8 mouse cellular contexts compared by ENCODE assay signal in genomic region chr17:24527723-24528559, GRCm38 (mm10). TPM values are rescaled to one million over a fixed set of nuclear protein-coding genes. Genes with fewer than 3 reads are reported as not detected.
DNase-seq lines count a peak whose midpoint lies in the region; ATAC-seq and TF ChIP-seq lines count a peak whose summit lies in the region.

Gene Traf7, minus strand, starts transcription at chr17:24527938.

- H3K27ac ChIP-seq in CH12.LX (ENCODE audit: insufficient read depth, low read depth) = peak within 1 kb of the TSS; percentile 56; the same call in 1 of the 2 replicates
- peak within 1 kb of the TSS; percentile 70 for H3K27ac ChIP-seq in forebrain, embryonic 11.5 days (ENCODE audit: low read depth, low read length)
- H3K27ac ChIP-seq in heart, embryonic 16.5 days (ENCODE audit: low read length) = peak within 1 kb of the TSS; percentile 85
- H3K27ac ChIP-seq in liver, embryonic 15.5 days (replicated peaks) = peak within 1 kb of the TSS; percentile 84
- H3K27ac ChIP-seq in neural tube, embryonic 12.5 days = no peak within 1 kb of the TSS

- no peak for TF ChIP-seq CTCF in CH12.LX (conservative IDR thresholded peaks at IDR 0.05 in 1 of 2, IDR thresholded peaks at IDR 0.05 in 1 of 2; ENCODE audit: low read depth in 2 of 2, low read length in 2 of 2)

- H3K36me3 ChIP-seq in CH12.LX (replicated peaks in 1 of 2; ENCODE audit: control insufficient read depth in 1 of 2, insufficient read depth in 1 of 2, low read length in 1 of 2) = peaks cover 25 to 56% of the 10 kb centered on the region in 2 experiments
- H3K36me3 ChIP-seq in forebrain, embryonic 11.5 days (ENCODE audit: control insufficient read depth, insufficient read depth, low read length) = no peaks in the 10 kb centered on the region
- H3K36me3 ChIP-seq in heart, embryonic 16.5 days (ENCODE audit: control insufficient read depth, insufficient read depth) = no peaks in the 10 kb centered on the region
- H3K36me3 ChIP-seq in liver, embryonic 15.5 days (replicated peaks) = peaks cover 21% of the 10 kb centered on the region; the same call in 1 of the 2 replicates
- peaks cover 10% of the 10 kb centered on the region for H3K36me3 ChIP-seq in neural tube, embryonic 12.5 days

- no peak for TF ChIP-seq EP300 in CH12.LX (IDR thresholded peaks at IDR 0.05; ENCODE audit: low read length)

- no peaks in the 10 kb centered on the region for H3K9me3 ChIP-seq in CH12.LX (replicated peaks; ENCODE audit: low read length)
- H3K9me3 ChIP-seq in forebrain, embryonic 11.5 days (ENCODE audit: control insufficient read depth, low read length) = no peaks in the 10 kb centered on the region
- no peaks in the 10 kb centered on the region for H3K9me3 ChIP-seq in heart, embryonic 16.5 days (replicated peaks; ENCODE audit: control insufficient read depth, low read length)
- H3K9me3 ChIP-seq in liver, embryonic 15.5 days (replicated peaks) = no peaks in the 10 kb centered on the region
- H3K9me3 ChIP-seq in neural tube, embryonic 12.5 days = no peaks in the 10 kb centered on the region

- TF ChIP-seq POLR2A in CH12.LX (IDR thresholded peaks at IDR 0.05; ENCODE audit: low read depth, low read length) = peak; percentile 100

- under 1% methylated on average over 40 of the region's 40 CpGs for WGBS in forebrain, embryonic 11.5 days
- under 1% methylated on average over 40 of the region's 40 CpGs for WGBS in heart, embryonic 16.5 days
- WGBS in liver, embryonic 15.5 days (ENCODE audit: insufficient replicate concordance) = under 1% methylated on average over 40 of the region's 40 CpGs
- under 1% methylated on average over 40 of the region's 40 CpGs for WGBS in neural tube, embryonic 12.5 days

- peak; percentile 100 for DNase-seq in CH12.LX (ENCODE audit: extremely low read depth)
- peak; percentile 100 for DNase-seq in c-Kit-positive CD71-positive TER-119-negative erythroid progenitor cells, embryonic 14.5 days (ENCODE audit: low read depth)
- peak; percentile 92 for DNase-seq in forebrain, embryonic 11.5 days (ENCODE audit: low spot score)
- DNase-seq in kidney, postnatal 36 days = peak; percentile 95 to 100
- DNase-seq in telencephalon, adult 2 months (ENCODE audit: low read depth, low spot score) = peak; percentile 100

- H3K9ac ChIP-seq in CH12.LX (ENCODE audit: insufficient read depth, low read depth) = peak within 1 kb of the TSS; percentile 98
- peak within 1 kb of the TSS; percentile 90 for H3K9ac ChIP-seq in forebrain, embryonic 11.5 days (ENCODE audit: low read length)
- peak within 1 kb of the TSS; percentile 93 for H3K9ac ChIP-seq in heart, embryonic 16.5 days (ENCODE audit: low read length)
- peak within 1 kb of the TSS; percentile 83 for H3K9ac ChIP-seq in liver, embryonic 15.5 days
- H3K9ac ChIP-seq in neural tube, embryonic 12.5 days = peak within 1 kb of the TSS; percentile 89

- H3K4me2 ChIP-seq in CH12.LX (ENCODE audit: insufficient read depth, low read depth, poor library complexity, severe bottlenecking) = peak within 1 kb of the TSS; percentile 89
- peak within 1 kb of the TSS; percentile 90 for H3K4me2 ChIP-seq in forebrain, embryonic 11.5 days (ENCODE audit: low read depth, low read length, severe bottlenecking)
- H3K4me2 ChIP-seq in heart, embryonic 16.5 days (ENCODE audit: low read depth, low read length) = peak within 1 kb of the TSS; percentile 89
- peak within 1 kb of the TSS; percentile 85 for H3K4me2 ChIP-seq in liver, embryonic 15.5 days
- peak within 1 kb of the TSS; percentile 90 for H3K4me2 ChIP-seq in neural tube, embryonic 12.5 days (replicated peaks)

- peaks cover 29 to 55% of the 10 kb centered on the region in 2 experiments for H3K4me1 ChIP-seq in CH12.LX (ENCODE audit: control insufficient read depth in 1 of 2, insufficient read depth in 2 of 2)
- peaks cover 23% of the 10 kb centered on the region for H3K4me1 ChIP-seq in forebrain, embryonic 11.5 days (replicated peaks; ENCODE audit: control insufficient read depth, insufficient read depth, low read length)
- H3K4me1 ChIP-seq in heart, embryonic 16.5 days (ENCODE audit: control insufficient read depth, insufficient read depth, low read length) = peaks cover 37% of the 10 kb centered on the region
- peaks cover 66% of the 10 kb centered on the region for H3K4me1 ChIP-seq in liver, embryonic 15.5 days (replicated peaks)
- H3K4me1 ChIP-seq in neural tube, embryonic 12.5 days = peaks cover 47% of the 10 kb centered on the region

- no peak for TF ChIP-seq RAD21 in CH12.LX (IDR thresholded peaks at IDR 0.05; ENCODE audit: low read depth, low read length)

- peaks cover 59% of the 10 kb centered on the region for H3K79me2 ChIP-seq in CH12.LX (replicated peaks; ENCODE audit: control insufficient read depth, extremely low read depth, insufficient read depth, poor library complexity, severe bottlenecking)

- in situ Hi-C loops in CH12.LX (cut with MboI; ENCODE audit: low pct_ligation_motif_present, low pct_unique_long_range_greater_than_20kb, low sequenced_read_pairs) = no loop called here

- dilution Hi-C loops in CH12.LX (cut with MboI; ENCODE audit: extremely low pct_ligation_motif_present, extremely low pct_unique_long_range_greater_than_20kb, low sequenced_read_pairs) = no loop called here

- H3K4me3 ChIP-seq in CH12.LX (replicated peaks in 1 of 3; ENCODE audit: low read depth in 2 of 3, low read length in 2 of 3, poor library complexity in 1 of 3) = peak within 1 kb of the TSS; percentile 65 to 97 (median 95)
- peak within 1 kb of the TSS; percentile 83 for H3K4me3 ChIP-seq in forebrain, embryonic 11.5 days (ENCODE audit: low read depth, low read length)
- peak within 1 kb of the TSS; percentile 91 for H3K4me3 ChIP-seq in heart, embryonic 16.5 days (ENCODE audit: low read length)
- H3K4me3 ChIP-seq in liver, embryonic 15.5 days (replicated peaks) = peak within 1 kb of the TSS; percentile 78
- peak within 1 kb of the TSS; percentile 89 for H3K4me3 ChIP-seq in neural tube, embryonic 12.5 days

- ATAC-seq in forebrain, embryonic 11.5 days (replicated peaks; ENCODE audit: low FRiP score) = peak; percentile 98
- peak; percentile 97 for ATAC-seq in heart, embryonic 16.5 days (replicated peaks; ENCODE audit: extremely low read depth, insufficient read depth, low FRiP score)
- ATAC-seq in liver, embryonic 15.5 days (ENCODE audit: insufficient read depth) = peak; percentile 95
- peak; percentile 97 for ATAC-seq in neural tube, embryonic 12.5 days (ENCODE audit: low FRiP score, low read depth)

- no peaks in the 10 kb centered on the region for H3K27me3 ChIP-seq in CH12.LX (replicated peaks)
- H3K27me3 ChIP-seq in forebrain, embryonic 11.5 days (ENCODE audit: control insufficient read depth, insufficient read depth, low read length) = no peaks in the 10 kb centered on the region
- H3K27me3 ChIP-seq in heart, embryonic 16.5 days (ENCODE audit: control insufficient read depth, insufficient read depth, low read length) = no peaks in the 10 kb centered on the region
- no peaks in the 10 kb centered on the region for H3K27me3 ChIP-seq in liver, embryonic 15.5 days
- H3K27me3 ChIP-seq in neural tube, embryonic 12.5 days (replicated peaks) = no peaks in the 10 kb centered on the region

TF ChIP-seq in CH12.LX, 34 proteins besides CTCF, POLR2A, EP300 and RAD21 (continues in another document):
- no peak for TF ChIP-seq ZNF384 (IDR thresholded peaks at IDR 0.05; ENCODE audit: low read depth, low read length)
- no peak for TF ChIP-seq MAFK (IDR thresholded peaks at IDR 0.05; ENCODE audit: insufficient replicate concordance, low read length)
- peak; percentile 95 for TF ChIP-seq CHD2 (IDR thresholded peaks at IDR 0.05; ENCODE audit: low read length)
- TF ChIP-seq BHLHE40 (IDR thresholded peaks at IDR 0.05; ENCODE audit: low read depth, low read length) = no peak
- no peak for TF ChIP-seq ETS1 (conservative IDR thresholded peaks at IDR 0.05; ENCODE audit: low read depth, low read length)
- peak; percentile 14; the same call in 1 of the 2 replicates for TF ChIP-seq CHD1 (IDR thresholded peaks at IDR 0.05; ENCODE audit: low read depth, low read length)
- TF ChIP-seq POLR2AphosphoS2 (IDR thresholded peaks at IDR 0.05; ENCODE audit: low read depth, low read length) = peak; percentile 99
- TF ChIP-seq TCF12 (IDR thresholded peaks at IDR 0.05; ENCODE audit: low read depth, low read length) = peak; percentile 93
- no peak for TF ChIP-seq RCOR1 (conservative IDR thresholded peaks at IDR 0.05; ENCODE audit: low read depth, low read length)
- no peak for TF ChIP-seq UBTF (IDR thresholded peaks at IDR 0.05; ENCODE audit: low read depth, low read length)
- no peak for TF ChIP-seq USF2 (conservative IDR thresholded peaks at IDR 0.05; ENCODE audit: low read depth, low read length)
- TF ChIP-seq ZKSCAN1 (IDR thresholded peaks at IDR 0.05; ENCODE audit: borderline replicate concordance, low read depth, low read length) = no peak
- peak; percentile 53; the same call in 1 of the 2 replicates for TF ChIP-seq MAX (IDR thresholded peaks at IDR 0.05; ENCODE audit: low read length)
- peak; percentile 26; the same call in 1 of the 2 replicates for TF ChIP-seq MEF2A (IDR thresholded peaks at IDR 0.05; ENCODE audit: borderline replicate concordance, low read depth, low read length)
- no peak for TF ChIP-seq SMC3 (IDR thresholded peaks at IDR 0.05; ENCODE audit: low read depth, low read length)
- TF ChIP-seq PAX5 (IDR thresholded peaks at IDR 0.05; ENCODE audit: low read length) = no peak
- no peak for TF ChIP-seq JUND (conservative IDR thresholded peaks at IDR 0.05; ENCODE audit: low read depth, low read length)
- peak; percentile 15; the same call in 1 of the 2 replicates for TF ChIP-seq NRF1 (IDR thresholded peaks at IDR 0.05; ENCODE audit: low read depth, low read length)
- TF ChIP-seq E2F4 (IDR thresholded peaks at IDR 0.05; ENCODE audit: insufficient replicate concordance, low read depth, low read length) = 0 out of 2 replicates have a peak, but pooled peaks have one; percentile 60
- 0 out of 2 replicates have a peak, but pooled peaks have one; percentile 58 for TF ChIP-seq MAZ (IDR thresholded peaks at IDR 0.05; ENCODE audit: low read depth, low read length)
- peak; percentile 96 for TF ChIP-seq SIN3A (IDR thresholded peaks at IDR 0.05; ENCODE audit: low read length)
- peak; percentile 98 for TF ChIP-seq ELF1 (IDR thresholded peaks at IDR 0.05; ENCODE audit: low read depth, low read length)
- TF ChIP-seq GABPA (IDR thresholded peaks at IDR 0.05; ENCODE audit: insufficient replicate concordance, low read depth, low read length) = peak; percentile 67; the same call in 1 of the 2 replicates

RNA-seq across cellular contexts. Expression of gene Traf7, which starts in this region (rescaled TPM):
- 122 and 127 TPM in 2 replicates for total RNA-seq in CH12.LX (2012; rRNA removed)
- 109 and 114 TPM in 2 replicates for total RNA-seq in CH12.LX (2014; rRNA removed)
- 167 and 176 TPM in 2 replicates for polyA plus RNA-seq in CH12.LX (2012; ENCODE audit: insufficient read length, low read depth)
- polyA plus RNA-seq in forebrain, embryonic 11.5 days (2014; fragmentation: Nextera tagmentation; extraction: Ambion mirVana) = 113 and 123 TPM in 2 replicates
- 77.6 and 80.7 TPM in 2 replicates for polyA plus RNA-seq in heart, embryonic 16.5 days (2015; fragmentation: Nextera tagmentation; extraction: Ambion mirVana)
- 32.9 and 35.2 TPM in 2 replicates for polyA plus RNA-seq in liver, embryonic 15.5 days (2015; fragmentation: Nextera tagmentation; extraction: Ambion mirVana)
- 83.4 and 84.0 TPM in 2 replicates for polyA plus RNA-seq in neural tube, embryonic 12.5 days (2016; fragmentation: Nextera tagmentation; extraction: Ambion mirVana)
